Mouse (Mus musculus) brain, embryonic 14.5 days (tissue): ENCODE data around the gene Fam189a1.

Source experiments
- CTCF ChIP-seq: fragments of 200-500 bp; IDR thresholded peaks from 2 replicates; pipeline ENCODE4 v1.5.1; 2012; ENCODE audit warnings: inconsistent platforms, mild to moderate bottlenecking, moderate library complexity, borderline replicate concordance; ENCODE audit not compliant: insufficient read depth, insufficient read length; ENCODE audit errors: extremely low read depth
- POLR2A ChIP-seq: fragments of 200-500 bp; IDR thresholded peaks from 2 replicates; pipeline ENCODE4 v1.6.1; 2012; ENCODE audit warnings: mild to moderate bottlenecking, inconsistent platforms, borderline replicate concordance; ENCODE audit not compliant: poor library complexity, insufficient read depth, insufficient read length, severe bottlenecking; ENCODE audit errors: extremely low read depth

DNA sequence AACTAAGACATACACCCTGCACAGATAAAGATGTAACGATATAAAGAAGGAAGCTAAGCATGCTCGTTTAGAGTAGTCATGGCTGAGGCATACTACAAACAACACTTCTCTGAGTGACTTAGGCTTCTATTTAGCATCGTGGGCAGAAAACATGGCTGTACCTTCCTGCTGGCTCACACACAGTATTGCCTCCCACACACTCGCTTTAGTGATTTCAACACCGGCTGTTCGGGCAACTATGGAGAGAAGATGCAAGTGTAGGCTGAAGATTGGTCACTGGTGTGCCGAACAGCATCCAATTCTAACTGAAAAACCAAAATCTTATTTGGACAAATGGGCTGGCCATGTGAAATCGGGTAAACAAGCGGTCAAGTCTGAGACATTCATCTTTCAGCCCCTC lies 44.7 kb downstream of the Fam189a1 start:
- TF ChIP-seq POLR2A: no peak
- TF ChIP-seq CTCF: no peak
